1 mouse cellular context compared by ENCODE assay signal in the genomic region with DNA sequence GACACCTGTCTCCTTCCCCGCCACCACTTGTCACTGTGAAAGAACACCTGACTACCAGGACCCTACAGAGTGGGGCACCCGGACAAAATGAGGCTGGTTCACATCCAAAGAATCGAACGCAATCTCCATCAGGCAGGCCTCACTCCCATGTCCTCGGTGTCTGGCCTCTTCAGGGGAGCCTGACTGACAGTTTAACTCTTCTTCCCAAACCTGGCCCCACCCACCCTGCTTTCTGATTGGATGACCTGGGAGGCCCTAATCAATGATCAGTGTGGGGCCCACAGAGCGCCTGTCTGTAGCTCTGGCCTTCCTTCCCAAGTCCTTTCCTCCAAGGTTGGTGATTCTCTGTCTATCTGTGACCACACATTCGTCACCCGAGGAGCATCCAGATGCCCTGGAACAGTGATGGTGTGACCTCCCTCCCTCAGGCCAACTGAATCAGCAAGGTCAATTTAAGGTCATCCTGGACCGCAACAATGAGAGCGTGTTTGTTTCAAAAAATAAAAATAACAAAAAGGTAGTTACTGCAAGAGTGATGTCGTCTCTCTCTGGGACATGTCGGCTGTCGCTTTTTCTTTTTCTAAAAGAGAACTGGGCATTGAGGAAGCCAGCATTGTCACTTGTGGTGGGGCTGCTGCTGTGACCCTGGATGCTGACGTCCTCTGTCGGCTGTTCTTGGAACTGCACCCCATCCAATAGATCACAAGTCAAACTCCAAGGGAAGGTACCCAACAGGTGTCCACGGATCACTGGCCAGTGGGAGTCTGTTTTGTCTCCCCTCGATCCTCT.
TF ChIP-seq lines count a peak whose summit lies in the region.

No protein-coding gene starts in this region.

TF ChIP-seq in CH12.LX, 34 proteins besides CTCF, POLR2A, EP300 and RAD21 (continued from another document):
- TF ChIP-seq BHLHE40 (IDR thresholded peaks at IDR 0.05; ENCODE audit: low read depth, low read length) (no peak; the same call in 1 of the 2 replicates), SIN3A (IDR thresholded peaks at IDR 0.05; ENCODE audit: low read length) (no peak; the same call in 1 of the 2 replicates), ZNF384 (IDR thresholded peaks at IDR 0.05; ENCODE audit: low read depth, low read length) (0 out of 2 replicates have a peak, but pooled peaks have one; percentile 11), JUN (IDR thresholded peaks at IDR 0.05; ENCODE audit: insufficient read depth, low read depth, low read length) (no peak), ZKSCAN1 (IDR thresholded peaks at IDR 0.05; ENCODE audit: borderline replicate concordance, low read depth, low read length) (no peak), ZC3H11A (IDR thresholded peaks at IDR 0.05; ENCODE audit: low read depth, low read length) (no peak), TBP (conservative IDR thresholded peaks at IDR 0.05; ENCODE audit: low read depth, low read length) (peak; percentile 46; the same call in 1 of the 2 replicates), SMC3 (IDR thresholded peaks at IDR 0.05; ENCODE audit: low read depth, low read length) (peak; percentile 69), PAX5 (IDR thresholded peaks at IDR 0.05; ENCODE audit: low read length) (no peak), MYC (IDR thresholded peaks at IDR 0.05; ENCODE audit: low read depth, low read length) (0 out of 2 replicates have a peak, but pooled peaks have one; percentile 45), ZMIZ1 (IDR thresholded peaks at IDR 0.05; ENCODE audit: low read depth, low read length) (peak; percentile 78; the same call in 1 of the 2 replicates), HCFC1 (IDR thresholded peaks at IDR 0.05; ENCODE audit: low read depth, low read length) (peak; percentile 60), MEF2A (IDR thresholded peaks at IDR 0.05; ENCODE audit: borderline replicate concordance, low read depth, low read length) (peak; percentile 18; the same call in 1 of the 2 replicates), USF2 (conservative IDR thresholded peaks at IDR 0.05; ENCODE audit: low read depth, low read length) (no peak), NRF1 (IDR thresholded peaks at IDR 0.05; ENCODE audit: low read depth, low read length) (no peak), RCOR1 (conservative IDR thresholded peaks at IDR 0.05; ENCODE audit: low read depth, low read length) (no peak), JUND (conservative IDR thresholded peaks at IDR 0.05; ENCODE audit: low read depth, low read length) (no peak), KAT2A (IDR thresholded peaks at IDR 0.05; ENCODE audit: insufficient replicate concordance, low read length) (0 out of 2 replicates have a peak, but pooled peaks have one; percentile 37), IRF4 (IDR thresholded peaks at IDR 0.05; ENCODE audit: low read depth, low read length) (peak; percentile 47; the same call in 1 of the 2 replicates), UBTF (IDR thresholded peaks at IDR 0.05; ENCODE audit: low read depth, low read length) (no peak), POLR2AphosphoS2 (IDR thresholded peaks at IDR 0.05; ENCODE audit: low read depth, low read length) (peak; percentile 72; the same call in 1 of the 2 replicates), MAZ (IDR thresholded peaks at IDR 0.05; ENCODE audit: low read depth, low read length) (peak; percentile 22; the same call in 1 of the 2 replicates), MAFK (IDR thresholded peaks at IDR 0.05; ENCODE audit: insufficient replicate concordance, low read length) (no peak), MXI1 (IDR thresholded peaks at IDR 0.05; ENCODE audit: low read depth, low read length) (peak; percentile 56; the same call in 1 of the 2 replicates), ETS1 (conservative IDR thresholded peaks at IDR 0.05; ENCODE audit: low read depth, low read length) (0 out of 2 replicates have a peak, but pooled peaks have one; percentile 18), GABPA (IDR thresholded peaks at IDR 0.05; ENCODE audit: insufficient replicate concordance, low read depth, low read length) (no peak), NELFE (IDR thresholded peaks at IDR 0.05; ENCODE audit: low read depth, low read length) (peak; percentile 84), USF1 (IDR thresholded peaks at IDR 0.05; ENCODE audit: low read depth, low read length) (no peak), TCF12 (IDR thresholded peaks at IDR 0.05; ENCODE audit: low read depth, low read length) (peak; percentile 46; the same call in 1 of the 2 replicates), ELF1 (IDR thresholded peaks at IDR 0.05; ENCODE audit: low read depth, low read length) (peak; percentile 48)
